Mouse (Mus musculus) MEL (cell line): ENCODE results near the gene Cep112.

Source experiments
- CTCF ChIP-seq, 3 experiments: IDR thresholded peaks in 2 of 3; conservative IDR thresholded peaks in 1 of 3; 2 replicates each; pipeline ENCODE4 v1.5.1; 2011 to 2012; ENCODE audit warnings: low read length in 3 of 3, low read depth in 2 of 3, mild to moderate bottlenecking in 2 of 3, improper control_type of control experiment in 1 of 3, inconsistent platforms in 1 of 3, mixed read lengths in 1 of 3, moderate library complexity in 1 of 3; ENCODE audit not compliant: control insufficient read depth in 1 of 3, insufficient read depth in 1 of 3, poor library complexity in 1 of 3, severe bottlenecking in 1 of 3
- ELF1 ChIP-seq: IDR thresholded peaks from 2 replicates; pipeline ENCODE4 v1.6.1; 2014; ENCODE audit warnings: low read depth, mild to moderate bottlenecking, inconsistent platforms, low read length, improper control_type of control experiment, moderate library complexity
- EP300 ChIP-seq, 2 experiments: IDR thresholded peaks; 2 replicates each; pipeline ENCODE4 v1.6.1; 2011; ENCODE audit warnings: improper control_type of control experiment in 2 of 2, low read length in 2 of 2, low read depth in 1 of 2, mild to moderate bottlenecking in 1 of 2
- ETS1 ChIP-seq: IDR thresholded peaks from 2 replicates; pipeline ENCODE4 v1.6.1; 2012; ENCODE audit warnings: low read depth, mild to moderate bottlenecking, inconsistent platforms, low read length, improper control_type of control experiment, moderate library complexity
- KAT2A ChIP-seq: conservative IDR thresholded peaks from 2 replicates; pipeline ENCODE4 v1.6.1; 2012; ENCODE audit warnings: low read depth, low read length, improper control_type of control experiment, inconsistent platforms
- MAFK ChIP-seq: IDR thresholded peaks from 2 replicates; pipeline ENCODE4 v1.6.1; 2011; ENCODE audit warnings: low read depth, mild to moderate bottlenecking, low read length, improper control_type of control experiment, borderline replicate concordance
- MAZ ChIP-seq: IDR thresholded peaks from 2 replicates; pipeline ENCODE4 v1.6.1; 2012; ENCODE audit warnings: low read depth, mild to moderate bottlenecking, inconsistent platforms, low read length, improper control_type of control experiment
- MYC ChIP-seq: IDR thresholded peaks from 2 replicates; pipeline ENCODE4 v1.6.1; 2011; ENCODE audit warnings: low read depth, mild to moderate bottlenecking, low read length, improper control_type of control experiment, moderate library complexity
- POLR2A ChIP-seq, 2 experiments: IDR thresholded peaks; 2 replicates each; pipeline ENCODE4 v1.6.1; 2011 to 2012; ENCODE audit warnings: low read length in 2 of 2, mild to moderate bottlenecking in 2 of 2, control low read depth in 1 of 2, improper control_type of control experiment in 1 of 2, low read depth in 1 of 2, moderate library complexity in 1 of 2; ENCODE audit not compliant: control insufficient read depth in 1 of 2, insufficient read depth in 1 of 2, poor library complexity in 1 of 2
- RAD21 ChIP-seq: IDR thresholded peaks from 2 replicates; pipeline ENCODE4 v1.6.1; 2011; ENCODE audit warnings: mild to moderate bottlenecking, low read depth, low read length, improper control_type of control experiment
- USF1 ChIP-seq: IDR thresholded peaks from 2 replicates; pipeline ENCODE4 v1.6.1; 2014; ENCODE audit warnings: low read depth, mild to moderate bottlenecking, inconsistent platforms, low read length, improper control_type of control experiment, moderate library complexity
- ZMIZ1 ChIP-seq: IDR thresholded peaks from 2 replicates; pipeline ENCODE4 v1.6.1; 2012; ENCODE audit warnings: low read depth, mild to moderate bottlenecking, inconsistent platforms, low read length, improper control_type of control experiment, moderate library complexity
- ZNF384 ChIP-seq: IDR thresholded peaks from 2 replicates; pipeline ENCODE4 v1.6.1; 2012; ENCODE audit warnings: low read depth, mild to moderate bottlenecking, inconsistent platforms, low read length, improper control_type of control experiment

- TF ChIP-seq CTCF (IDR thresholded peaks at IDR 0.05 in 2 of 3, conservative IDR thresholded peaks at IDR 0.05 in 1 of 3; ENCODE audit: control insufficient read depth in 1 of 3, insufficient read depth in 1 of 3, low read depth in 2 of 3, low read length in 3 of 3, poor library complexity in 1 of 3, severe bottlenecking in 1 of 3) = no peak
- TF ChIP-seq USF1 = no peak
- no peak for TF ChIP-seq ETS1
- no peak for TF ChIP-seq MYC
- no peak for TF ChIP-seq ELF1
- TF ChIP-seq EP300 (IDR thresholded peaks at IDR 0.05; ENCODE audit: low read depth in 1 of 2, low read length in 2 of 2) = no peak
- TF ChIP-seq POLR2A (IDR thresholded peaks at IDR 0.05; ENCODE audit: control insufficient read depth in 1 of 2, insufficient read depth in 1 of 2, low read depth in 1 of 2, low read length in 2 of 2, poor library complexity in 1 of 2) = no peak
- TF ChIP-seq RAD21 = no peak
- TF ChIP-seq KAT2A = no peak
- no peak for TF ChIP-seq ZNF384
- TF ChIP-seq MAFK = no peak
- TF ChIP-seq ZMIZ1 = no peak
- no peak for TF ChIP-seq MAZ
Observed at GRCm38 (mm10) chr11:108890544-108890943, 465.6 kb downstream of the Cep112 start.
